Mouse (Mus musculus) right cerebral cortex, postnatal 4 days (tissue): ENCODE results near the gene Dnm1.
"Not testable (repeated sequence)": the region's sequence is repeated elsewhere in the genome, so short reads cannot be mapped to it uniquely, and the experiment has no call there.

Experiments
- DNase-seq: peaks from one replicate; pipeline ENCODE4 v3.0.0-alpha.2; 2022

Dnm1 gene

GRCm38 (mm10) chr2:32308870-32309568, 44.1 kb downstream of the Dnm1 start:
- DNase-seq: no peak

- peak; percentile 67 for DNase-seq
Observed at GRCm38 (mm10) chr2:32307941-32308760, 45.0 kb downstream of the Dnm1 start.

GRCm38 (mm10) chr2:32307247-32307798, 45.8 kb downstream of the Dnm1 start:
- no peak for DNase-seq

GRCm38 (mm10) chr2:32306176-32306575, 47.0 kb downstream of the Dnm1 start:
- DNase-seq: no peak

DNA sequence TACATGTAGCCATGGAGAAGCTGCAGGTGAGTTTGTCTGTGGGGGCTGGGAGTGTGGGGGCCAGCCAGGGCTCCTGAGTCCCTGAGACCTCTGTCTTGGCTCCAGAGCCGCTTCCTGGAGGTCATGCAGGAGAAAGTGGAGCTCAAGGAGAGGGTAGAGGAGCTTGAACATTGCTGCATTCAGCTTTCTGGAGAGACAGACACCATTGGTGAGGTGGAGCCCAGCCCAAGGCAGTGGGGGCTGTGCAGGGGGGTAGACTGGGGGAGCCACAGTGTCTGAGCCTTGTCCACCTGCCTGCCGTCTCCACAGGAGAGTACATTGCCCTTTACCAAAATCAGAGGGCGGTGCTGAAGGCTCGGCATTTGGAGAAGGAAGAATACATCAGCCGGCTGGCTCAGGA, 47.5 kb downstream of the Dnm1 start:
- DNase-seq: no peak

DNA sequence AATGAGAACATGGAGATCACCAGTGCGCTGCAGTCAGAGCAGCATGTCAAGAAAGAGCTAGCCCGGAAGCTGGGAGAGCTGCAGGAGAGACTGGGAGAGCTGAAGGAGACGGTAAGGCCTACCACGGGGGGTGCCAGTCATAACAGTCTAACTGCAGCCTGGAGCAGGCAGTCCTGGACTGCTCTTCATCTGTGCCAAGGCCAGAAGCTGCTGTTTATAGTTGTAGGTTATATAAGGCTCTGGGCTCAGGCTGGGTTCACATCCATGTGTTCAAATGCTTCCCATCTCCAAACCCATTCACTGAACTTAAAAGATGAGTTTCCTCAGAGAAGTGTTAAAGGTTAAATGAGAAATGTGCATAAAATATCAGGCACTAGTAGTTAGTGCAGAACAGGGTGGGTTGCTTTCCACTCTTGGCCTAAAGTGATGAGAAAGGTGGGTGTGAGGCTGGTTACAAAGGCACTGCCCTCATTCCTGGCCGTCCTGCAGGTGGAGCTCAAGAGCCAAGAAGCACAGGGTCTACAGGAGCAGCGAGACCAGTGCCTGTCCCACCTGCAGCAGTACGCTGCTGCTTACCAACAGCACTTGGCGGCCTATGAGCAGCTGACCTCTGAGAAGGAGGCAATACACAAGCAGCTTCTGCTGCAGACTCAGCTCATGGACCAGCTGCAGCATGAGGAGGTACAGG, 48.8 kb downstream of the Dnm1 start:
- DNase-seq: no peak

GRCm38 (mm10) chr2:32302952-32303351, 50.2 kb downstream of the Dnm1 start:
- no peak for DNase-seq

DNA sequence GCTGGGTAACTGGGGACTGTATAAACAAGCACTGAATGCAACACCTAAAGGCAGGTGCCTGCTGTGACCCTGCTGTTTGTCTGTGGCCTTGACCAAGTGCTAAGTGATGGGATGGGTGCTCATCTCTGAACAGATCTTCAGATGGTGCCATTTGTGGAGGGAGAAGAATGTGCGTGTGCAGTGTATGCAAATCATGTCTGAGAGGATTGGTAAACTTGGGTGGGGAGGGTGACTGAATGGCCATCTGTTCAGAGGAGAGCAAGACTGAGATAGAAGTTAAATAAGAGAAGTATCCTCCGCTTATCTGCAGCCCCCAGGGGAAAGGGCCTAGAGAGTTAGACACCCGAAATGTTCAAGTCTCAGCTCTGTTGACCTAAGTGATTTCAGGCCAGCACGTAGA, 53.7 kb downstream of the Dnm1 start:
- DNase-seq: no peak

DNA sequence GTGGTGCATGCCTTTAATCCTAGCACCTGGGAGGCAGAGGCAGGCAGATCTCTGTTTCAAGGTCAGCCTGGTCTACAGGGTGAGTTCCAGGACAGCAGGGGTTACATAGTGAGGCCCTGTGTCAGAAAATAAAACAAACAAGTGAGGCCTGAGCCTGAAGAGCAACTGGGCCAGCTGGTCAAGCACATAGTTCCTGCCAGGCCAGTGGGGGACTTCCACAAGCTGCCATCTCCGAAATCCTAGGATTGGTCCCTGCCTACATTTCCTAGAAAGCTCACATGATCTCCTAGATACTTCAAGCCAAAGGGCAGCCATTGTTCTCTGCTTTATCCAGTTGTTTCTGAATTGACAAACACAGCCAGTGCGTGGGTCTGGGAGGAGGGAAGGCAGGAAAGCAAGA, 57.3 kb downstream of the Dnm1 start:
- not testable (repeated sequence) for DNase-seq

DNA sequence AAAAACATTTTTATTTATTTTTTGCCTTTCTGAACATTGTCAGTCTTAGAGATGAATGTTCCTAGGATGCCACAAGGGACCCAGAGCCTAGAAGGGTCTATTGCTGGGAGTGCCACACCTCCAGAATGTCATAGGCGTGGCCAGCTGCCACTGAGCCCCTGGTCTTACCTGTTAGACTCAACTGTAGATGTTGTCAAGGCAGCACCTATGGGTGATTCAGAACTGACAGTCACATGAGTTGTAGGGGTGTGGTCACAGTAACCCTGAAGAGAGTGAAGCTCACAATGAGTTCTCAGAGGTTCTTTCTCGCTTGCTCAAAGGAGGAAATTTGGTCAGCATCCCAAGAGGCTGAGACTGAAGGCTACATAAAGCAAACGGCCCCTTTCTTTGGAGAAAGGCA, 57.9 kb downstream of the Dnm1 start:
- no peak for DNase-seq

DNA sequence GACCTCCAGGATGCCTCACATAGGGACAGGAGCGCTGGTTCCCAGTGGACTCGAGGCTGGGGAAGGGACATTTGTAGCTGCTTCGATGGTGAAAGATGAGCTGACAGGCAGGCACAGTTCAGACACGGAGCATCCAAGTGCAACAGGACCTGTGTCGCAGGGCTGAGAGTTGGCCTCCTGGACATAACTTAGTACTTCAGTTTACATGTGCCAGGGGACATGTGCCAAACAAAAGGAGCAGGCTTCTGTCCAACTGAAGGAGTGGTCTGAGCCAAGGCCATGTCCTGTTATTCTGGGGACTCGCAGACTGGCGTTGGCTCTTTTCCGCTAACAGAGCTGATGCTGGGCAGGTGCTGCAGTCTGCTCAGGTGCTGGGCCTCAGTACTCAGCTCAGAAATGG, 58.8 kb downstream of the Dnm1 start:
- DNase-seq: no peak

DNA sequence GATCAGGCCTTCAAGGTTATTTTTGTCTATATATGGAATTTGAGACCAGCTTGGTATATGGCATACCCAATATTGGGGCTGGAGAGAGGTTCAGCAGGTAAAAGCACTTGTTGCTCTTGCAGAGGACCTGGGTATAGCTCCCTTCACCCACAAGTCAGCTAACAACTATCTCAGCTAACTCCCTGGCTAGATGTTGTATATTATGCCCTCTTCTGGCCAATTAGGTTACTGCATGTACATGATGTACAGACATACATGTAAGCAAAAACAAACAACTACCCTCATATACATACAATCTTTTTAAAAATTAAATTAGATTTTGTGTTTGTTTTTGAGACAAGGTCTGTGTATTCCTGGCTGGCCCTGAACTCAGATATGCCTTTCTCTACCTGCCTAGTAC, 63.6 kb downstream of the Dnm1 start:
- no peak for DNase-seq

- DNase-seq: no peak
Observed at GRCm38 (mm10) chr2:32288371-32288931, 64.7 kb downstream of the Dnm1 start.

DNA sequence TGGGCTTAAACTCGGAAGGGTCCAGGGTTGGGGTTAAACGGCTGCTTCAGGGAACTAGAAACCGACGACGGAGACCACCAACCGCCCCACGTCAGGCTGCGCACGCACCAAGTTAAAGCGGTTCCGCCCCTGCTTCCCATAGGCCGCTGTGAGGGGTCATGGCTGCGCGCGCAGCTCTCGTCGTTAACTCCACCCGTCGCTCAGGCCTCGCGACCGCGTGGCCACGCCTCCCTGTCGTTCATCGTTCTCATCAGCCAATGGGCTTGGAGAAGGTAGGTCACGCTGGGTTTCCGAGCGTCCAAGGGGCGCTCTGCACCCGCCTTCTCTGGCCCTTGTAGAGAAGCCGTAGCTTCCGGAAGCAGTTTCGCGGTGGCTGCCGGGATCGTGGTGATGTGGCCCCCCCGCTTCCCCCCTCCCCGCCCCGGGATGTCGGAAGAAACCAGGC, 65.2 kb downstream of the Dnm1 start, which contains the start of gene Swi5:
Gene Swi5, minus strand, starts transcription at position 153 of the 445 bp plus-strand sequence.
- peak; percentile 100 for DNase-seq

DNA sequence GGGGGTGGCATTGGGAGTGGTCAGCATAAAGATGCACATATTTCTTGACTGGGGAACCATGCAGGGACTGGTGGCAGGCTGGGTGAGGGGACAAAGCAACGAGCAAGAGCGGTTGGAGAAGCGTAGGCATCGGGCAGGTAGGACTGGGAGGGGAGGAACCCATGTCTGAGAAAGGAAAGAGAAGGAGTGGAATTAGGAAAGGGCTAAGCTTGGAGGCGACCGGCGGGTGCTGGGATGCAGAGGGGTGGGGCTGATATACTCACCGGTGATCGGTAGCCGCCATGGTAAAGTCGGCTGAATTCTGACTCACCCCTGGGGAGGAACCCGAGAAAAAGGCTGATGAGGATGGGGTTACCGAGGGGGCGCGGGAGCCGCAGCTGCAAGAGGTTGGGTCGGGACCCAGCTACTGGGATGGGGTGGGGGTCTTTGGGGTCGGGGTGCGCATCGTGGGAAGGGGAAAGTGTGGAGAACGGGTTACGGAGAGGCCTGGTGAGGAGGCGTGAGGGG, 65.8 kb downstream of the Dnm1 start, which contains the start of gene Golga2:
Gene Golga2, plus strand, starts transcription at position 51 of the 507 bp plus-strand sequence.
- no peak for DNase-seq

DNA sequence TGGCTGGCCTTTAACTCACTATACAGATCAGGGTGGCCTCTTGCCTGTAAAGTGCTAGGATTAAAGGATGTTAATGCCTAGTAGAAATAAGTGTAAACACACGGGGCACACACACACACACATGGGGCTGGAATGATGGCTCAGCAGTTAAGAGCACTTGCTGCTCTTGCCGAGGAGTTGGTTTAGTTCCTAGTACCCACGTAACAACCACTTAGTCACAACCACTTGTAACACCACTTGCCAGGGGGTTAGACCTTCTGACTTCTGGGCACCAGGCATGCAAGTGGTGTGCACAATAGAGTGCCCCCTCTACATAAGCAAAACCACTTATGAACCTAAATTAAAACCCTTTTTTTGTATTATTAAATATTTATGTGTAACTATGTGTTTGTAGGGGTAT, 69.2 kb downstream of the Dnm1 start:
- no peak for DNase-seq

GRCm38 (mm10) chr2:32282727-32283126, 70.4 kb downstream of the Dnm1 start:
- DNase-seq: no peak

DNA sequence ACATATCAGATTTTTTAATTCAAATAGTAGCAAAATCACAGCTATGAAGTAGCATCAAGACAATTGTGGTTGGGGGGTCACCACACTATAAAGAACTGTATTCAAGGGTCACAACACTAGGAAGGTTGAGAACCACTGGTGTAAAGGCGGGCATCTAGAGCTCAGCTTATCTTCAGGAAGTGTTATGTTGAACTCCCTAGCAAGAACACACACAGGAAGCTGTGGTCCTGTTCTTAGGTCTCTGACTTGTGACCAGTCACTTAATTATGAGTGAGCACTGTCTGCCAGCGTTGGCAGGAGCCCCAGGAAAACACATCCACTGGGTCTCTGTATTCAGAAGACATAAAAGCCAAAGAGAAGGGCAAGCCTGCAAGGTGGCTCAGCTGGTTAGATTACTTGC, 70.8 kb downstream of the Dnm1 start:
- DNase-seq: no peak

GRCm38 (mm10) chr2:32275823-32276222, 77.3 kb downstream of the Dnm1 start:
- DNase-seq: no peak

DNA sequence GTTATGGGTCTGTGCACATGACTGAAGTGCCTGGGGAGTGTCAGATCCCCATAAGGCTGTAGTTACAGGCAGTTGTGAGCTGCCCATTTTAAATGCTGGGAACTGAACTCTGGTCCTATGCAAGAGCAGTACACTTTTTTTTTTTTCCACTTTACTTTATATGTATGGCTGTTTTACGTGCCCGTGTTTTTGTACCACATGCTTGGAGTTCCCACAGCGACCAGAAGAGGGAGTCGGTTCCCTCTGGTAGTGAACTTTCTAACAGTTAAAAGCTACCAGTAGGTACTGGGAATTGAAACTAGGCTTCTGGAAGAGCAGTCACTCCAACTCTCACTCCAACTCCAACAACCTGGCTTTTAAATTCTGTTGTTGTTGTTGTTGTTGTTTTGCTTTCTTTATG, 92.5 kb downstream of the Dnm1 start:
- DNase-seq: peak; percentile 49

DNA sequence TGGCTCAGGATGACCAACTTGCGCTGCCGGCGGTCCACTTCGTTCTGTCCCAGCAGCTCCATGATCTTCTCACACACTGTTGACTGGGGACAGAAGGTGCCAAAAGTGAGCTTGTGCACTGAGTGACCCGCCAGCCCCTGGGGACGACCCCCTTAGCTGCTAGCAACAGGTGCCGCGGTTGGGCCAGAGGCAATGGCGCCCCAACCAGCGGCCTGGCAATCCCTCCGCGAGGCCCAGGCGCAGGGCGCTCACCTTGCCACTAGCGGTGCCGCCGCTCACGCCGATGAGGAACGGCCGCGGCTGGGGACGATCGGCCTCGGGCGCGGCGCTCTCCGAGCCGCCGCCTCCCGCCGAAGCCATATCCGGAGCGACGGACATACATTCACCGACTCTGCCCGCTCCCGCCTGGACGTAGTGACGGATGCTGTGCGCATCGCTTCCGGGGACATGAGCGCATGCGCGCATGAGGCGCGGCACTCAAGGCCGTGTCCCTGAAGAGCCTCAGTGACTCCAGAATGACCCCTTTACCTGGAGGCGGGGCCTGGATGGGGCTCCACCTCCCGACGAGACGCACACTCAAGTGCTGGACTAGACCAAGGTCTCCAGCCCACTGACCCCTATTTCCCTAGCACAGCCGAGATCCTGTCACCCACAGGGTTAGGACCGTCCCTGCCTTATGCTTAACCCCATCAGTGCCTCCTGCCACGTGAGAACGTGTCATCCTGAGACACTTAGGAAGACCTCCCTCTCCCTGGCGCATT, 93.3 kb downstream of the Dnm1 start, which contains the start of gene Uck1:
Gene Uck1, minus strand, starts transcription at position 503 of the 761 bp plus-strand sequence.
- peak; percentile 82 for DNase-seq
